Comparison of ENCODE assay signal across 9 mouse cellular contexts in the genomic region with DNA sequence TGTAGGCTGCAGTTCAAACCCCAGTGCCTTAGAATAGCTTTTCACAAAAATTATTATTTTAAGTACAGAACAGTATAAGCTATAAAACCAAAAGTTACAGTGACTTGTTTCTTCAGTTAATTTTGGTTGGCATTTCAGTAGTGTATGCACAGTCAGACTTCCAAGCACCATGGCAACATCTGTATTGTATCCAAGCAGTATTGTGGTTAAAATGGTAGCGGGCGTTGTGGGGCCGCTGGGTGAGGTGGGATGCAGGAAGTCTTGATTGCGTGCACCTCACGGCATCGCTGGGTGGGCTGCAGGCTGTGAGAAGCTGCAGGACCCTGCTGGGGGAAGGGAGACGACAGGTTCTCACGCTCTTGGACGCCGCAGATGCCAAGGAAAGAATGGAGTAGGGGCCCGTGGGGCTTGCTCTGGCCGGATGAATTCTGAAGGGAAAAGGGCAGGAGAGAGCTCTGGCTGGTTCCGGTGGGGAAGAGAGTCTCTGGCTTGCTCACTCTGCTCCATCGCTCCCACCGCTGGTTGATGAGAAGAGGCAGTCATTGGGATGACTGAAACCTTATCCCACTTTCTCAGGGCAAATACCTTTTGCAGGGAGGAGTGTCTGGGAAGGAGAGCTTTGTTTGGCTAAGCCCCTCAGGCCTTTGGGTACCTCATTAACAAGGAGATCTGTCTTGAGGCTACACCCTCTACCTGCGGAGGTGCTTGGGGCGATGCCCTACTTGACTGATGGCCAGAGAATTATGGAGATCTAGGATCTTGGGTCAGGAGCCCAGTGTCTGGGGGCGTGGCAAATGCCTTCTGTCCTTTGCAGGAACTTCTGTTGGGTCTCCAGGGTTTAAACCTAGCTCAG.
DNase-seq lines count a peak whose midpoint lies in the region; ATAC-seq and TF ChIP-seq lines count a peak whose summit lies in the region.
"Had no signal": no experiment of that assay in that cellular context is flagged by ENCODE, and none has a peak within 500 bp of the region (broad histone marks: within the 10 kb centered on the region; RNA-seq: fewer than 3 reads in every experiment).

No protein-coding gene starts in this region.

- no peak for ATAC-seq in lung, postnatal 0 days
- ATAC-seq in forebrain, embryonic 13.5 days = no peak
- no peak for ATAC-seq in limb, embryonic 13.5 days (ENCODE audit: low FRiP score, low read depth)
- 0 out of 2 replicates have a peak, but pooled peaks have one; percentile 13 for ATAC-seq in stomach, embryonic 16.5 days (ENCODE audit: insufficient read depth, low FRiP score)
- no peak for ATAC-seq in CD4-positive, CD25-positive, alpha-beta regulatory T cell, adult 4 months

- H3K27ac ChIP-seq in lung, postnatal 0 days (ENCODE audit: low read length) = no peak overlapping the region
- H3K27ac ChIP-seq in forebrain, embryonic 13.5 days = no peak overlapping the region
- no peak overlapping the region for H3K27ac ChIP-seq in limb, embryonic 13.5 days
- no peak overlapping the region for H3K27ac ChIP-seq in stomach, embryonic 16.5 days (ENCODE audit: low read length)

- no peak overlapping the region for H3K9ac ChIP-seq in lung, postnatal 0 days (replicated peaks; ENCODE audit: low read depth)
- H3K9ac ChIP-seq in forebrain, embryonic 13.5 days = no peak overlapping the region
- H3K9ac ChIP-seq in limb, embryonic 13.5 days = no peak overlapping the region
- H3K9ac ChIP-seq in stomach, embryonic 16.5 days (ENCODE audit: low read length) = peak overlapping the region; percentile 18; the same call in 1 of the 2 replicates

- TF ChIP-seq CTCF in lung, postnatal 0 days (IDR thresholded peaks at IDR 0.05) = no peak

- H3K4me1 ChIP-seq in lung, postnatal 0 days (ENCODE audit: insufficient read depth, low read depth, low read length) = no peaks in the 10 kb centered on the region
- H3K4me1 ChIP-seq in forebrain, embryonic 13.5 days = peaks cover 19% of the 10 kb centered on the region
- peaks cover 14% of the 10 kb centered on the region for H3K4me1 ChIP-seq in limb, embryonic 13.5 days
- H3K4me1 ChIP-seq in stomach, embryonic 16.5 days (ENCODE audit: control insufficient read depth, insufficient read depth, low read length) = peaks cover 15% of the 10 kb centered on the region

- 36% methylated on average over 18 of the region's 18 CpGs for WGBS in lung, postnatal 0 days
- 40% methylated on average over 18 of the region's 18 CpGs for WGBS in forebrain, embryonic 13.5 days
- WGBS in limb, embryonic 13.5 days = 30% methylated on average over 18 of the region's 18 CpGs
- 30% methylated on average over 18 of the region's 18 CpGs for WGBS in stomach, embryonic 16.5 days

- DNase-seq in lung, postnatal 0 days (ENCODE audit: low spot score) = no peak
- DNase-seq in lung, postnatal 36 days = no peak
- no peak for DNase-seq in cerebellum, postnatal 14 days
- DNase-seq: thymus, adult 18-20 months had no signal

- H3K9me3 ChIP-seq in lung, postnatal 0 days (ENCODE audit: low read length) = no peaks in the 10 kb centered on the region
- H3K9me3 ChIP-seq in forebrain, embryonic 13.5 days (replicated peaks) = no peaks in the 10 kb centered on the region
- H3K9me3 ChIP-seq in limb, embryonic 13.5 days = no peaks in the 10 kb centered on the region
- H3K9me3 ChIP-seq in stomach, embryonic 16.5 days (replicated peaks; ENCODE audit: control insufficient read depth, low read length) = no peaks in the 10 kb centered on the region
- H3K9me3 ChIP-seq: megakaryocyte, embryonic 14.5 days had no signal

- H3K4me3 ChIP-seq in lung, postnatal 0 days (ENCODE audit: low read depth, low read length) = no peak overlapping the region
- no peak overlapping the region for H3K4me3 ChIP-seq in forebrain, embryonic 13.5 days
- H3K4me3 ChIP-seq in limb, embryonic 13.5 days = no peak overlapping the region
- H3K4me3 ChIP-seq in stomach, embryonic 16.5 days (replicated peaks; ENCODE audit: low read length) = no peak overlapping the region
- H3K4me3 ChIP-seq: megakaryocyte, embryonic 14.5 days had no signal

- H3K27me3 ChIP-seq in lung, postnatal 0 days (replicated peaks; ENCODE audit: insufficient read depth, low read length) = no peaks in the 10 kb centered on the region
- no peaks in the 10 kb centered on the region for H3K27me3 ChIP-seq in forebrain, embryonic 13.5 days
- no peaks in the 10 kb centered on the region for H3K27me3 ChIP-seq in limb, embryonic 13.5 days
- H3K27me3 ChIP-seq in stomach, embryonic 16.5 days (ENCODE audit: control insufficient read depth, insufficient read depth, low read length) = no peaks in the 10 kb centered on the region
- H3K27me3 ChIP-seq: megakaryocyte, embryonic 14.5 days had no signal

- no peak for TF ChIP-seq EP300 in lung, postnatal 0 days (IDR thresholded peaks at IDR 0.05)

- no peaks in the 10 kb centered on the region for H3K36me3 ChIP-seq in lung, postnatal 0 days (ENCODE audit: insufficient read depth, low read length)
- H3K36me3 ChIP-seq in forebrain, embryonic 13.5 days (ENCODE audit: poor library complexity, severe bottlenecking) = no peaks in the 10 kb centered on the region
- no peaks in the 10 kb centered on the region for H3K36me3 ChIP-seq in limb, embryonic 13.5 days
- no peaks in the 10 kb centered on the region for H3K36me3 ChIP-seq in stomach, embryonic 16.5 days (ENCODE audit: control insufficient read depth, insufficient read depth, low read length)

- 0 out of 2 replicates have a peak overlapping the region, but pooled peaks have one; percentile 4 for H3K4me2 ChIP-seq in lung, postnatal 0 days (replicated peaks; ENCODE audit: low read depth, low read length)
- H3K4me2 ChIP-seq in forebrain, embryonic 13.5 days = peak overlapping the region; percentile 40
- peak overlapping the region; percentile 54 for H3K4me2 ChIP-seq in limb, embryonic 13.5 days (replicated peaks)
- peak overlapping the region; percentile 35 for H3K4me2 ChIP-seq in stomach, embryonic 16.5 days (ENCODE audit: low read depth, low read length)

Comparison
In these comparisons a context has a peak if more than half of its experiments do, and no peak if none do; other contexts are left out.
1. H3K4me2 ChIP-seq: peak in every context shown above with its lines; median percentile 54 in limb, embryonic 13.5 days; 40 in forebrain, embryonic 13.5 days; 35 in stomach, embryonic 16.5 days; 4 in lung, postnatal 0 days.